ENCODE assay signal across 8 mouse cellular contexts in genomic region chr14:60486278-60486935, GRCm38 (mm10).
DNase-seq lines count a peak whose midpoint lies in the region; ATAC-seq and TF ChIP-seq lines count a peak whose summit lies in the region.

No protein-coding gene starts in this region.

- H3K27ac ChIP-seq in heart, embryonic 11.5 days (ENCODE audit: low read depth, low read length), result no peak overlapping the region
- no peak overlapping the region for H3K27ac ChIP-seq in embryonic facial prominence, embryonic 15.5 days (replicated peaks)
- no peak overlapping the region for H3K27ac ChIP-seq in midbrain, postnatal 0 days (ENCODE audit: low read depth, low read length)

- H3K27me3 ChIP-seq in heart, embryonic 11.5 days (ENCODE audit: control insufficient read depth, insufficient read depth, low read length), result peaks cover 19% of the 10 kb centered on the region
- peaks cover 7% of the 10 kb centered on the region; the same call in 1 of the 2 replicates for H3K27me3 ChIP-seq in embryonic facial prominence, embryonic 15.5 days
- H3K27me3 ChIP-seq in midbrain, postnatal 0 days (ENCODE audit: insufficient read depth, low read length), result no peaks in the 10 kb centered on the region

- H3K36me3 ChIP-seq in heart, embryonic 11.5 days (ENCODE audit: control insufficient read depth, insufficient read depth, low read length), result no peaks in the 10 kb centered on the region
- no peaks in the 10 kb centered on the region for H3K36me3 ChIP-seq in embryonic facial prominence, embryonic 15.5 days
- no peaks in the 10 kb centered on the region for H3K36me3 ChIP-seq in midbrain, postnatal 0 days (ENCODE audit: insufficient read depth, low read length)

- DNase-seq in heart, adult 18-20 months, result no peak
- peak; percentile 38 for DNase-seq in kidney, postnatal 10 days
- DNase-seq in midbrain, postnatal 0 days (ENCODE audit: low spot score), result peak; percentile 2
- no peak for DNase-seq in left cerebral cortex, adult 18-20 months (ENCODE audit: low spot score in 2 of 2)

- ATAC-seq in heart, embryonic 11.5 days (replicated peaks; ENCODE audit: insufficient number of reproducible peaks, low FRiP score, low TSS enrichment), result no peak
- ATAC-seq in embryonic facial prominence, embryonic 15.5 days (ENCODE audit: insufficient number of reproducible peaks, low FRiP score, low TSS enrichment, low read depth), result 0 out of 2 replicates have a peak, but pooled peaks have one; percentile 16
- ATAC-seq in midbrain, postnatal 0 days (ENCODE audit: low FRiP score), result no peak
- no peak for ATAC-seq in CD4-positive, CD25-positive, alpha-beta regulatory T cell, adult 4 months
- no peak for ATAC-seq in megakaryocyte progenitor cell, adult 5-6 weeks (replicated peaks; ENCODE audit: poor library complexity)

- H3K4me3 ChIP-seq in heart, embryonic 11.5 days (ENCODE audit: low read depth, low read length), result 0 out of 2 replicates have a peak overlapping the region, but pooled peaks have one; percentile 48
- H3K4me3 ChIP-seq in embryonic facial prominence, embryonic 15.5 days (replicated peaks), result peak overlapping the region; percentile 7; the same call in 1 of the 2 replicates
- no peak overlapping the region for H3K4me3 ChIP-seq in midbrain, postnatal 0 days (ENCODE audit: low read depth, low read length)

- H3K4me2 ChIP-seq in heart, embryonic 11.5 days, result peak overlapping the region; percentile 88
- peak overlapping the region; percentile 88 for H3K4me2 ChIP-seq in embryonic facial prominence, embryonic 15.5 days (replicated peaks)
- H3K4me2 ChIP-seq in midbrain, postnatal 0 days (ENCODE audit: low read depth, low read length, poor library complexity, severe bottlenecking), result peak overlapping the region; percentile 87

- H3K9ac ChIP-seq in heart, embryonic 11.5 days (ENCODE audit: low read depth, low read length), result no peak overlapping the region
- H3K9ac ChIP-seq in embryonic facial prominence, embryonic 15.5 days, result no peak overlapping the region
- H3K9ac ChIP-seq in midbrain, postnatal 0 days (replicated peaks; ENCODE audit: low read length, poor library complexity, severe bottlenecking), result no peak overlapping the region

- no peak for TF ChIP-seq CTCF in midbrain, postnatal 0 days (IDR thresholded peaks at IDR 0.05)

- no peaks in the 10 kb centered on the region for H3K4me1 ChIP-seq in heart, embryonic 11.5 days (ENCODE audit: control insufficient read depth, insufficient read depth, low read length)
- H3K4me1 ChIP-seq in embryonic facial prominence, embryonic 15.5 days, result peaks cover 16% of the 10 kb centered on the region
- H3K4me1 ChIP-seq in midbrain, postnatal 0 days (ENCODE audit: insufficient read depth, low read length), result 0 out of 2 replicates have a peak, but pooled peaks cover 3% of the 10 kb centered on the region

- 6% methylated on average over 9 of the region's 9 CpGs for WGBS in heart, embryonic 11.5 days (ENCODE audit: insufficient replicate concordance)
- WGBS in embryonic facial prominence, embryonic 15.5 days, result 2% methylated on average over 9 of the region's 9 CpGs
- WGBS in midbrain, postnatal 0 days, result 4% methylated on average over 9 of the region's 9 CpGs

- 0 out of 2 replicates have a peak, but pooled peaks cover 2% of the 10 kb centered on the region for H3K9me3 ChIP-seq in heart, embryonic 11.5 days (replicated peaks; ENCODE audit: control insufficient read depth, low read length)
- no peaks in the 10 kb centered on the region for H3K9me3 ChIP-seq in embryonic facial prominence, embryonic 15.5 days (replicated peaks)
- H3K9me3 ChIP-seq in midbrain, postnatal 0 days (ENCODE audit: low read length), result no peaks in the 10 kb centered on the region

Comparison
In these comparisons a context has a peak if more than half of its experiments do, and no peak if none do; other contexts are left out.
1. DNase-seq: peak in kidney, postnatal 10 days (single experiment) and midbrain, postnatal 0 days (single experiment); none in heart, adult 18-20 months (0 of 2) and left cerebral cortex, adult 18-20 months (0 of 2).
2. Peak in every context shown above with its lines, with median percentiles within 50 percentile points of each other: H3K4me2 ChIP-seq.